Mouse (Mus musculus) CD4-positive, CD25-positive, alpha-beta regulatory T cell, adult 2 months (primary cell): ENCODE results near the gene C330007P06Rik.
A peak's percentile ranks its signal among the peaks of the same experiment; 100 is the strongest.
"Not testable (repeated sequence)": the region's sequence is repeated elsewhere in the genome, so short reads cannot be mapped to it uniquely, and the experiment has no call there.

Experiments used
- DNase-seq: peaks from one replicate; pipeline ENCODE4 v3.0.0-alpha.2; 2012; ENCODE audit warnings: low read depth, low spot score

Gene C330007P06Rik

GRCm38 (mm10) chrX:36799131-36799879 lies 74.6 kb downstream of the C330007P06Rik start:
- no peak for DNase-seq

GRCm38 (mm10) chrX:36796734-36797133 lies 77.2 kb downstream of the C330007P06Rik start:
- not testable (repeated sequence) for DNase-seq

- DNase-seq = peak; percentile 86
These were observed 77.7 kb downstream of the C330007P06Rik start for GRCm38 (mm10) chrX:36796163-36796581.

- peak; percentile 92 for DNase-seq
These were observed 78.3 kb downstream of the C330007P06Rik start, which contains the start of gene Slc25a5 for GRCm38 (mm10) chrX:36795424-36796162. Gene Slc25a5 (plus strand): TSS chrX:36795651.

- DNase-seq = no peak
These were observed 79.3 kb downstream of the C330007P06Rik start for GRCm38 (mm10) chrX:36794571-36794970.

- no peak for DNase-seq
These were observed 84.6 kb downstream of the C330007P06Rik start for GRCm38 (mm10) chrX:36789360-36789759.

GRCm38 (mm10) chrX:36777694-36778093 lies 96.2 kb downstream of the C330007P06Rik start:
- no peak for DNase-seq

- DNase-seq = no peak
These were observed 98.4 kb downstream of the C330007P06Rik start for GRCm38 (mm10) chrX:36775520-36775919.
